Mouse (Mus musculus): ENCODE measurements around the gene Sap30l. TPM values are rescaled to one million over a fixed set of nuclear protein-coding genes. Genes with fewer than 3 reads are reported as not detected.

Sap30l gene
- polyA plus RNA-seq, 2 experiments: 20.7 to 31.4 TPM

DNA sequence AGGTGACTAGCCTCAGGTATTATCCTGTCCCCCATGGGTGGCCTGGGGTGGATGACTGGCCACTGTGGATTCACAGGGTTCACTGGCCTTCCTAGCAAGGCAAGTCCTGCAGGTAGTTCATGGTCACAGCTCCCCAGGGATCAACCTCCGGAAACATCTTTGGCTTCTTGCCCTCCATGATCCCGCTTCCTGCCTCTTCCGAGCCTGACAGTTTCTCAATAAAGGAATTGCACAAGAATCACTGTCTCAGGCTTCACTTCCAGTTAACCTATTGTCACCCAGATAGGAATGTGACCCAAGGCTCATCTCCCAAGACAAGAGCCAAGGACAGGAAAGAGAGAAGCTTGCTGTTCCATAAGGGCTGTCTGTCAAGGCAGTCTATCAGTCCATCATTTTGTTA is 49.5 kb downstream of the Sap30l start:
- no peak for TF ChIP-seq POLR2A (IDR thresholded peaks at IDR 0.05; ENCODE audit: borderline replicate concordance, extremely low read depth, insufficient read depth, insufficient read length)
- no peak overlapping the region for H3K27ac ChIP-seq (replicated peaks; ENCODE audit: low read depth, low read length)
- 45% methylated on average over 3 of the region's 3 CpGs for WGBS
- H3K9ac ChIP-seq (ENCODE audit: low read depth, low read length, severe bottlenecking): no peak overlapping the region
- no peaks in the 10 kb centered on the region for H3K4me1 ChIP-seq (ENCODE audit: control insufficient read depth, insufficient read depth, low read length)
- no peak overlapping the region for H3K4me3 ChIP-seq (replicated peaks; ENCODE audit: low read length)
- DNase-seq (ENCODE audit: low spot score) (no peak), ATAC-seq (ENCODE audit: low FRiP score, low read depth) (no peak)
- no peaks in the 10 kb centered on the region for H3K27me3 ChIP-seq (ENCODE audit: control insufficient read depth, insufficient read depth, low read length)
- no peak overlapping the region for H3K4me2 ChIP-seq (replicated peaks; ENCODE audit: low read depth, low read length, severe bottlenecking)
- no peaks in the 10 kb centered on the region for H3K9me3 ChIP-seq (ENCODE audit: control insufficient read depth, low read length)
- no peaks in the 10 kb centered on the region for H3K36me3 ChIP-seq (ENCODE audit: control insufficient read depth, insufficient read depth, low read length)

DNA sequence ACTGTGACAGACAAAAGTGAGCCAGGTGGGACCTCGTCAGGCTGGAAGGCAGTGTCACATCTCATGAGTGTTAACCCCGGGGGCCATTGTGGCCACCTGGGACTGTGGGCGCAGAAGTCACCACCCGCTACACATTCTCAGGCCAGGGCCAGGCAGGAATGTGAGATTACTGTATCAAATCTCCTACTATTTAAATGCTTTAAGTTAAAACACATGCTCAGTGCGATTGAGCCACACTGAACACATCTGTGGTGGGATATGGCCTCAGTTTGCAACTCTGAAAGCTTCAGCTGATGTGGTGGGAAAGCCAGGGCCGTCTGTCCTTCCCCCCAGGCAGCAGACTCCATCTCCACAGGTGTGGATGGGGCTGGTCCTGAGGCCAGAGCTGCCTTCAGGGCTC is 52.1 kb downstream of the Sap30l start:
- no peaks in the 10 kb centered on the region for H3K27me3 ChIP-seq (ENCODE audit: control insufficient read depth, insufficient read depth, low read length)
- H3K4me3 ChIP-seq (replicated peaks; ENCODE audit: low read length): no peak overlapping the region
- no peaks in the 10 kb centered on the region for H3K36me3 ChIP-seq (ENCODE audit: control insufficient read depth, insufficient read depth, low read length)
- H3K9me3 ChIP-seq (ENCODE audit: control insufficient read depth, low read length): no peaks in the 10 kb centered on the region
- 38% methylated on average over 6 of the region's 6 CpGs for WGBS
- no peak overlapping the region for H3K27ac ChIP-seq (replicated peaks; ENCODE audit: low read depth, low read length)
- DNase-seq (ENCODE audit: low spot score) (no peak), ATAC-seq (ENCODE audit: low FRiP score, low read depth) (no peak)
- no peaks in the 10 kb centered on the region for H3K4me1 ChIP-seq (ENCODE audit: control insufficient read depth, insufficient read depth, low read length)
- no peak overlapping the region for H3K9ac ChIP-seq (ENCODE audit: low read depth, low read length, severe bottlenecking)
- H3K4me2 ChIP-seq (replicated peaks; ENCODE audit: low read depth, low read length, severe bottlenecking): no peak overlapping the region
- no peak for TF ChIP-seq POLR2A (IDR thresholded peaks at IDR 0.05; ENCODE audit: borderline replicate concordance, extremely low read depth, insufficient read depth, insufficient read length)

- ATAC-seq (ENCODE audit: low FRiP score, low read depth) (no peak), DNase-seq (ENCODE audit: low spot score) (no peak)
- Histone ChIP-seq H3K9me3 (ENCODE audit: control insufficient read depth, low read length) (no peaks in the 10 kb centered on the region), H3K27me3 (ENCODE audit: control insufficient read depth, insufficient read depth, low read length) (no peaks in the 10 kb centered on the region), H3K36me3 (ENCODE audit: control insufficient read depth, insufficient read depth, low read length) (no peaks in the 10 kb centered on the region), H3K4me2 (replicated peaks; ENCODE audit: low read depth, low read length, severe bottlenecking) (no peak overlapping the region), H3K4me3 (replicated peaks; ENCODE audit: low read length) (no peak overlapping the region), H3K27ac (replicated peaks; ENCODE audit: low read depth, low read length) (no peak overlapping the region), H3K4me1 (ENCODE audit: control insufficient read depth, insufficient read depth, low read length) (no peaks in the 10 kb centered on the region), H3K9ac (ENCODE audit: low read depth, low read length, severe bottlenecking) (no peak overlapping the region)
- TF ChIP-seq POLR2A (IDR thresholded peaks at IDR 0.05; ENCODE audit: borderline replicate concordance, extremely low read depth, insufficient read depth, insufficient read length): no peak
- 56% methylated on average over 4 of the region's 4 CpGs for WGBS
Observed at GRCm38 (mm10) chr11:57857709-57858108, 56.3 kb downstream of the Sap30l start.

Other genes starting within 250 kb of the Sap30l start
- 26.5 and 30.3 TPM in 2 replicates for gene Galnt10, start 156.2 kb upstream of the Sap30l start, polyA plus RNA-seq (2012; rRNA removed)
- 24.4 and 27.5 TPM in 2 replicates for gene Galnt10, start 156.2 kb upstream of the Sap30l start, polyA plus RNA-seq (2014; fragmentation: Nextera tagmentation; extraction: Ambion mirVana)
- gene Hand1, start 31.2 kb downstream of the Sap30l start, polyA plus RNA-seq (2012; rRNA removed): 2.2 and 2.6 TPM in 2 replicates
- 1.6 and 1.7 TPM in 2 replicates for gene Hand1, start 31.2 kb downstream of the Sap30l start, polyA plus RNA-seq (2014; fragmentation: Nextera tagmentation; extraction: Ambion mirVana)
- gene Larp1, start 207.4 kb downstream of the Sap30l start, polyA plus RNA-seq (2012; rRNA removed): 46.4 and 46.9 TPM in 2 replicates
- gene Larp1, start 207.4 kb downstream of the Sap30l start, polyA plus RNA-seq (2014; fragmentation: Nextera tagmentation; extraction: Ambion mirVana): 24.7 and 26.9 TPM in 2 replicates